Mouse (Mus musculus) lung, embryonic 14.5 days (tissue): ENCODE measurements at regions not wholly inside any gene's neighbourhood (a gene's known extent, or its start where the extent isn't known, plus 50 kb on each side); places are given as distances from the start of the nearest gene placed in this dataset.

ENCODE experiments used
- ATAC-seq: fragments of 200-750 bp; cut with Nextera tagmentation; 2 replicates; pipeline ENCODE4 v1.8.0; 2017; ENCODE audit warnings: mild to moderate bottlenecking, moderate TSS enrichment, moderate library complexity; ENCODE audit not compliant: insufficient read depth
- DNase-seq: peaks from one replicate; pipeline ENCODE4 v3.0.0-alpha.2; 2015
- H3K27ac ChIP-seq: fragments of 300-500 bp; sonication (generic); 2 replicates; pipeline ENCODE4 v1.5.1; 2014; ENCODE audit warnings: low read depth, mild to moderate bottlenecking, moderate library complexity
- H3K27me3 ChIP-seq: fragments of 300-500 bp; sonication (generic); 2 replicates; pipeline ENCODE4 v1.6.1; 2014; ENCODE audit warnings: low read length, control low read depth; ENCODE audit not compliant: insufficient read depth
- H3K36me3 ChIP-seq: fragments of 300-500 bp; sonication (generic); 2 replicates; pipeline ENCODE4 v1.6.1; 2014; ENCODE audit warnings: control low read depth; ENCODE audit not compliant: insufficient read depth
- H3K4me1 ChIP-seq: fragments of 300-500 bp; sonication (generic); 2 replicates; pipeline ENCODE4 v1.6.1; 2014; ENCODE audit warnings: antibody characterized with exemption, control low read depth; ENCODE audit not compliant: insufficient read depth
- H3K4me2 ChIP-seq: fragments of 300-500 bp; sonication (generic); 2 replicates; pipeline ENCODE4 v1.6.1; 2014; ENCODE audit warnings: mild to moderate bottlenecking
- H3K4me3 ChIP-seq: fragments of 300-500 bp; sonication (generic); 2 replicates; pipeline ENCODE4 v1.5.1; 2014; ENCODE audit warnings: low read depth, low read length
- H3K9ac ChIP-seq: fragments of 300-500 bp; sonication (generic); 2 replicates; pipeline ENCODE4 v1.6.1; 2014
- H3K9me3 ChIP-seq: fragments of 300-500 bp; sonication (generic); 2 replicates; pipeline ENCODE4 v1.6.1; 2016; ENCODE audit warnings: low read depth, low read length, control low read depth
- CTCF ChIP-seq: IDR thresholded peaks from 2 replicates; pipeline ENCODE4 v1.5.1; 2016; ENCODE audit warnings: antibody characterized with exemption, low read depth
- WGBS: fragments of 180-500 bp; shearing (Covaris S2); extraction: QIAGEN DNeasy Blood & Tissue Kit; methylation state at CpG from one replicate; pipeline ENCODE4 v1.1.7; 2014; 5-methylcytosine and 5-hydroxymethylcytosine counted together

DNA sequence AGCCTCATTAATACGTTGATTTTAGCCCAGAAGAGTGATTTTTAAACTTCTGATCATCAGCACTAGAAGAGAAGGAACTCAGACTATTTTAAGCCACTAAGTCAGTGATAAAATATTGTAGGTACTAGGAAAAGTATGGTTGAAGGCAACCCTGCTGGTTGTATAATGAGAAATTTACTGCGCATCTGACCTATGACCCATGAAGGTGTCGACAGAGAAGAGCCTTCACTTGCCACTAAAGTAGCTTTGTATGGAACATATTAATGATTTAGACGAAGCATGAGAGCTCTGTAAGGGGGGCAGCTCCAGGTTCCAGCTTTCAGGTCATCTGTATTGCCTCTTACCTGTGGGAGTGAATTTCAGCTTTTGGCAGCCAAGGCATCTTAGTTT, 67.4 kb upstream of the St8sia2 start:
- 46% methylated on average over 4 of the region's 4 CpGs for WGBS
- H3K9me3 ChIP-seq = no peaks in the 10 kb centered on the region
- no peak overlapping the region for H3K9ac ChIP-seq
- no peaks in the 10 kb centered on the region for H3K27me3 ChIP-seq
- no peaks in the 10 kb centered on the region for H3K36me3 ChIP-seq
- ATAC-seq (peak; percentile 21; the same call in 1 of the 2 replicates), DNase-seq (peak; percentile 56)
- peaks cover 7% of the 10 kb centered on the region; the same call in 1 of the 2 replicates for H3K4me1 ChIP-seq
- no peak overlapping the region for H3K4me3 ChIP-seq
- 0 out of 2 replicates have a peak overlapping the region, but pooled peaks have one; percentile 20 for H3K4me2 ChIP-seq
- H3K27ac ChIP-seq = no peak overlapping the region
- no peak for TF ChIP-seq CTCF

DNA sequence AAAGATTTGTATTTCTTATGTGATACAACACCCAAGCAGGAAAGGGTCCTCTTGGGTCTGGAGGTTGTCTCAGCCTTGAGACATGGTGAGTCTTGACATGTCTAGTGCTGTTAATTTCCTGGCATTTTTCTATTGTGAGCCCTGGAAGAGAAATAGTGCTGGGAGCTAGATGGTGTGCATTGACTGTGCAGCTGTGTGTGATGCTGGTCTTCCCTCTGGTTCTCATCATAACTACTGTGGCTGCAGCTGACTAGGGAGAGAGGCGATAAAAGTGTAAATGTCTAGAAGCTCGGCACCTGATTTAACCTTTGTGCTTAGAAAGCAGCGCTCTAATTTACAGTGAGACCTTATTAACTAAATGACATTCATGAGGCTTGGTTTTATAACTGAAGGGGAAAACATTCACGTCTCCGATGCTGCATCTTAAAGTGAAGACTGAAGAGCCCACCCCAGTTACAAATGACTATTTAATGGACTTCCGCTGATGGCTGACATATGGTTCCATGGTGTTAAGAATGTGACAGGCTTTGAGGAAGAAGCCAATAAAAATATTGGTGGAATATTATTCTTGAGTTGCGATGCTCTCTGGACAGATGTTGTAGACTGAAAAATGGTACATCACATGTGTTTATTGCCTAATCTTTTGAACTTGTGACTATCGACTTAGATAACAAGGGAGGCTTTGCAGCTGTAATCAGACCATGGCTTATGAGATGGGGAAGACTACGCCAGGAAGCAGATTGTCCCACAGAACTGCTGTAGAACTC, 66.8 kb upstream of the St8sia2 start:
- TF ChIP-seq CTCF = no peak
- ATAC-seq = peak; percentile 94
- H3K36me3 ChIP-seq = no peaks in the 10 kb centered on the region
- peaks cover 7% of the 10 kb centered on the region; the same call in 1 of the 2 replicates for H3K4me1 ChIP-seq
- H3K9me3 ChIP-seq = 0 out of 2 replicates have a peak, but pooled peaks cover 1% of the 10 kb centered on the region
- H3K9ac ChIP-seq = no peak overlapping the region
- DNase-seq = peak; percentile 94
- H3K4me2 ChIP-seq = no peak overlapping the region
- peak overlapping the region; percentile 69; the same call in 1 of the 2 replicates for H3K27ac ChIP-seq
- no peak overlapping the region for H3K4me3 ChIP-seq
- WGBS = 39% methylated on average over 9 of the region's 9 CpGs
- no peaks in the 10 kb centered on the region for H3K27me3 ChIP-seq

DNA sequence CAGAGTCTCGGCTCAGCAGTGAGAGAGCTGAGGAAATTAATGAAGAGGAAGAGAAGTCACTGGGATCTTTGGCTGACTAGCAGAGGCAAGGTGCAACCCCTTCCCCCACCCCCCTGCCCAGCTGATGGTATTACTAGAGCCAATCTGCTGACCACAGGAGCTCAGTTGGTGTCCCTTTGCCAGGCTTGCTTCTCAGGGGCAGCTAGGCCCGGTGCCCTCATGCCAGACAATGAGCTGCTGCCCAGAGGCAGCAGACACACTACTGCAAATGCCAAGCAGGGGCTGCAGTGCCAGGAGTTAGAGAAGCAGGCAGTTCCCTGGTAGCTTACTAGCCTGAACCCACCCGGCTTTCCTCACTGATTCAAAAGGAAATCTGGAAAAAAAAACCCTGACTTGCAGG, 59.1 kb upstream of the St8sia2 start:
- ATAC-seq (no peak), DNase-seq (no peak)
- Histone ChIP-seq H3K4me2 (no peak overlapping the region), H3K36me3 (no peaks in the 10 kb centered on the region), H3K27ac (no peak overlapping the region), H3K4me3 (no peak overlapping the region), H3K4me1 (no peaks in the 10 kb centered on the region), H3K9me3 (0 out of 2 replicates have a peak, but pooled peaks cover 5% of the 10 kb centered on the region), H3K9ac (no peak overlapping the region), H3K27me3 (no peaks in the 10 kb centered on the region)
- TF ChIP-seq CTCF = no peak
- WGBS = 33% methylated on average over 3 of the region's 3 CpGs

DNA sequence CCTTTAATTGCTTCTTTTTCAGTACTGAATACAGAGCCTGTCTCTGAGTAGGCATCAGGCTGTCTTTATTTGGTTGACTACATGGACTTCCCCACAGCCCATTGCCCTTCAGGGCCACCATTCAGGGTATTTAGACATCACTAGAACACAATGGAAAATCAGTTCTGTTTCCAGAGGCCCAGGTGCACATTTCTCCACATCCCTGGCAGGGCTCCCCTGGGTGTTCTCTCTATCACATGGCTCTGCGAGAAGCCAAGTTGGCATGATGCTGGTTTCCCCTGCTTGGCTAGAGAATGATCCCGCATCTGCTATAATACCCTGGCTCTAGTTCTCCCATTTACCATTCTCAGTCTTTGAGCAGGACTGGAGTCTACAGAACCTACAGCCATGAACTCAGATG, 57.3 kb upstream of the St8sia2 start:
- Histone ChIP-seq H3K27ac (no peak overlapping the region), H3K9me3 (0 out of 2 replicates have a peak, but pooled peaks cover 5% of the 10 kb centered on the region), H3K36me3 (no peaks in the 10 kb centered on the region), H3K4me3 (no peak overlapping the region), H3K4me2 (no peak overlapping the region), H3K9ac (no peak overlapping the region), H3K4me1 (0 out of 2 replicates have a peak, but pooled peaks cover under 1% of the 10 kb centered on the region), H3K27me3 (no peaks in the 10 kb centered on the region)
- ATAC-seq (no peak), DNase-seq (no peak)
- no peak for TF ChIP-seq CTCF
- WGBS = 95% methylated on average over 2 of the region's 2 CpGs

DNA sequence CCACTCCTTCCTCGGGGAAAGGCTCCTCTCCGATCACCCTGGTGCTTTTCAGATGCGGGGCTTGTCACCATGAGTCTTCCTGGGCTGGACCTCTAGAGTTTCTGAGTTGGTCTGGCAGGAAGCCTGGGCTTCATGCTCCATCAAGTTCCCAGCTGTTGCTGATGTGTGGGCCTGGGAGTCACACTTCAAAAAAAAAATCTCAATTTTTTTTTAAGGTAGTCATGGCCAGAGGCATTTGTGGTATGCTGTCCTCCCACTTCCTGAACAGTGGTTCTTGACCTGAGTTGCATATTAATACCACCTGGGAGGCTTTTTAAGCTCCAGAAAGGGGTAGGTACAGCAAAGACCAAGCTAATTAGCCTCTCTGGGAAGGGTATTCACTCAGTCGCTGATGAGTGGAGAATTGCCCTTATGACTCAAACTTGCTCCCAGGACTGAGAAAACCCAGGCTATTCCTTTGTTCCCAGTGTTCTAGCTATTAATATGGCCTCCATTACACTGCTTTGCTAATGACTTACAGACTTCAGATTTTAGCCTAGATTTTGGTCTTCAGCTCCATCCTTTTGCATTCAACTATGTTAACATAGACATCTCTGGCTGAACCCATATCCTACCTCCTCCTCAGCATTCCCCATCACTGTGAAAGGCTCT, 52.1 kb upstream of the St8sia2 start:
- Histone ChIP-seq H3K4me2 (no peak overlapping the region), H3K4me1 (peaks cover 12% of the 10 kb centered on the region; the same call in 1 of the 2 replicates), H3K9ac (no peak overlapping the region), H3K9me3 (no peaks in the 10 kb centered on the region), H3K27me3 (no peaks in the 10 kb centered on the region), H3K4me3 (no peak overlapping the region), H3K27ac (peak overlapping the region; percentile 50; the same call in 1 of the 2 replicates), H3K36me3 (no peaks in the 10 kb centered on the region)
- DNase-seq (peak; percentile 70), ATAC-seq (peak; percentile 26; the same call in 1 of the 2 replicates)
- TF ChIP-seq CTCF = no peak
- 31% methylated on average over 4 of the region's 4 CpGs for WGBS
